Mouse (Mus musculus) kidney, postnatal 10 days (tissue): ENCODE measurements around the gene Tspan2.

Source experiments
- DNase-seq: peaks from one replicate; pipeline ENCODE4 v3.0.0; 2021; ENCODE audit warnings: mixed read lengths

The Tspan2 gene

DNA sequence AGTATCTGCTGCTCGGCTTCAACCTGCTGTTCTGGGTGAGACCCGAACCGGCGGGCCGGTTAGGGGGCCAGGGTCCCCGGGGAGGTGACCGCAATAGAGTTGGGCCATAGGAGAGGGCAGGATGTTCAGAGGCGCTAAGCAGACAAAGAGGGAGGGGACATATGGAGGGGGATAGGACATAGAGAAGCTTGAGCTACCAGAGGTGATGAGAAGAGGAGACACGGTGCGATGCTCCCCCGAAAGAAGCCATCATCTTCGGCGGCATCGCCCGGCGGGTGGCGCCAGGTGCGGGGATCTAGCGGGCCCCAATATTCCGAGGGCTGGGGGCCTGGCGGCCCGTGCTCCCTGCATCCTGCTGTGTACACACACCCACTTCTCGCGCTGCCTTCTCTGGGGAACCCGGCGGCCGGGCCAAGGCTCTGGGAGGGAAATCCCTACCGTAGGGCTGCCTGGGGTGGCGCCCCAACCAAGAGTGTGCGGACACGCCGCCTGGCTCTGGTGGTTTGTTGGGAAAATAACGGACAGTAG lies 766 bp downstream of the Tspan2 start:
- DNase-seq: peak; percentile 56

DNA sequence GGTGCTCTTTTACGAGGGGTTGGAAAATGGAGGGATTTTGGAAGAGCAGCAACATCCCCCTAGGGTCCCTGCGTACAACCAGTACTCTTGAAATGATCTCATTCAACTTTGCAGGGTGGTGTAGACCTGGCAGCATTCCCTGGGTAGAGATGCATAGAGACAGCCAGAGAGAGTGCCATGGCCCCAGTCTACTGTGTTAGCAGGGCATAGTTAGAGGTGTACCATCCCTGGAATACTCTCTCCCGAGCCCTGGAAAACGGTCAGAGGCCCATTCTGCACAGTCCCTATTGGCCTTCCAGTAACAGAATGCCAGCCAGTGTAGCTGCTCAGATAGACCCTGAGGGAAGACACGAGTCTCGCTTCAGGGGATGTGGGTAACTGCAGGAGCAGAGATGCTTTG lies 1.3 kb downstream of the Tspan2 start:
- DNase-seq: no peak

DNA sequence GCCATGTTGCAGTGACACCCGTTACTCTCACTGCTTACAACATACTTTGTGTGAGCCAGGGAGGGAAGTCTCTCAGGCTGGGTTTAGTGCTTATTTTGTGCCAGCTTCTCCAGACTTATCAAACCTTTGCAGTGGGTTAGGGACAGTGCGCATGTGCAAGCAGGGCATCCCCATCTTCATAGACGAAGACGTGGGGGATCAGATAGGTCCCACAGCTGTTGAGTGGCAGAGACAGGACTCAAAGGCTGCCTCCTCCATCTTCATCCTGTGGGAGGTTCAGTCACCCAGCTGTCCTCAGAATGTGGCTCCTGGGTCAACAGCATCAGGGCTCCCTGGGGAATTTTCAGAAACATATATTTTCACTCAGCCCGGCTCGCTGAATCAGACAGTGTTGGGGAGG lies 2.1 kb downstream of the Tspan2 start:
- no peak for DNase-seq

DNA sequence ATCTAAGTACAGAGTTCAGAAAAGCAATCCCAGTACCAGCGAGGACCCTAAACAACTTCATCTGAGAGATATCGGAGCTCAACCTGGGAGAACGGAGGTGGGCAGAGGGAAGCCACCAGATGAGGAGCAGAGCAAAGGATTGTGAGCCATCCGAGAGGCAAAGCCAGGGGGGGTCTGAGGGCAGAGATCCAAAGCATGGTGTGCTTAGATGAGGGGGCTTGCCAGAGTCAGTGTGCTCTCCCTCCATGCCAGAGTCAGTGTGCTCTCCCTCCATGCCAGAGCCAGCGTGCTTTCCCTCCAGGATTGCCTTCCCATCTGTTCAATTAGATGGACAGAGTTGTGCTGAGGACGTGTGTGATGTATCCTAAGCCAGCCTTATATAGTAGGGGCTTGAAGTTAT lies 2.8 kb downstream of the Tspan2 start:
- no peak for DNase-seq

DNA sequence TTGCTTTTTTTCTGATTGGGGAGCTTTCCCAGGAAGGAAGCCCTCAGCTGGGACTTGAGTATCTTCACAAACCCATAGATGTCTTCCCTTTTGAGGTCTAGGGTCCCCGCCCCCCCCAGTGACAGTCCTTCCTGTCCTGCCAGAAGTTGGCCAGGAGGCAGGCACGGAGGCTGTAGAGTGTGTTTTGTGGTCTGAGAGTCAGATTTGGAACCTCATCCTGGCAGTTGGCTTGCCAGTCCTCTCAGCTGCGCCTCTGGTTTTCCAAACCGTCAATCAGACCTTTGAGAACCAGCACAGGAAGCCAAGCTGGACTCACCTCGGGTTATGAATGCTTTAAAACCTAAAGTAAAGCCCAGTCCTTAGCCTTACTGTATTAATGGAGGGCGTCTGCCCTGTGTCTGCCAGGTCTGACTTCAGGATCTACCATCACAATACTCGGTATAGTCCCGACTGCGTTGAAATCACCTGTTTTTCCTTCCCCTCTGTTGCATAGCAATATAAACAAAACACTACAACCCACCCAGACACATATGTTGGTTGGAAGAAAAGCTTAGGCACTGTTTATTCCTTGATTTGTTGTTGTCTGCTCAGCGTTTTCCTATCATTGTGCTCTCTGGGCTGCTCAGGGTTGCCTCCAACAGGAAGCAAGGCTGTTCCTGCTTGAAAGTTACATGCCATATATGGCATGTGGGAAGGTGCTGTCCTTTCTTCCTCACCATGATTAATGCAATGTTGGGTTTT lies 4.0 kb downstream of the Tspan2 start:
- peak; percentile 47 for DNase-seq

DNA sequence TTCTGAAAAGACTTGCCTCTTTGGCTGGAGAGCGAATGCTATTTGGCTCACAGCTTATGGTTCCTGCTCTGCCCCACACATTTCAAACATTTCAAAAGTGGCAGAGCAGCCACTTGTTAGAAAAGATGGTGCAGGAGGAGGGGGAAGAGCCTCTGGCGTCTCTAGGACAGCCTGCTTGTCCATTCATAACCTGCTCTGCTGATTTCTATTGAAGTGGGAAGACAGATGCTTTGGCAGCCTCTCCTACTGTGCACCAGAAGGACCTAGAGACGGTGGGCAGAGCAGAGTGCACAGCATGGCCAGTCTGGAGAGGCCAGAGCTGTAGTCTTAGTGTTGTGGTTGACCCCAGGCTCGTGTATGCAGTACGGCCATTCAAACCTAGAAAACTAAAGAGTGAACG lies 4.6 kb downstream of the Tspan2 start:
- no peak for DNase-seq

DNA sequence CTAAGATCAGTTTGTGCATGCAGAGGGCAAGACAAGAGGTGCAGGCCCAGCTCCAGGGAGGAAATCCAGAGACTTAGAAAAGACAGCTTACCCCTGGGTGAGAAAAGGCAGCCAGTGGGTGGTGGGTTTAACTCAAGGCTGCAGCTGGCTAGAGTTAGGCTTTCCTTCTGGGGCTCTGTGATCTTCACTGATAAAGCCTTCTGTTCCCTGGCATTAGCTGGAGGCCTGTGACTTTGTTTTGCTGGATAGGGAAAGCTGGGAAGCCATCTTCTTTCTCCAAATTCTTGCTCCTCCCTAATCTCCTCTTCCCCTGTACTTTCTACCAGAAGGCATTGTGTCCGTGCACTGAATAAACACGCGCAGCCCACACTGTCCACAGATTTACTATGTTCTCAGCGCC lies 8.4 kb downstream of the Tspan2 start:
- no peak for DNase-seq

DNA sequence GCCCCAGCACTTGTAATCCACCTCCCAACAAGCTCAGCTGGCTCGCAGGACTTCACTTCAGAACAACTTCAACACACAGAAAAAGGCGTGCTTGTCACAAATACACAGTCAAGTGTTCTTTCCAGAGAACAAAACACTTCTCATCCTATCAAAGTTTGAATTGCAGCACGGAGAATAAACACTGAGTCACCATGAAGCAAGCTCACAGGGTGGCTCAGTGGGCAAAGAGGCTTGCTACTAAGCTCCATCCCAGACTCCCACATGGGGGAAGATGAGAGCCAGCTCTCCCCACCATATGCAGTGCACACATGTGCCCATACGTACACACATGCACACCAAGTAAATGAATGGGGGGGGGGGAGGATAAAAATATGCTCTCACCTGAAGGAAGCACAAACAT lies 8.9 kb downstream of the Tspan2 start:
- DNase-seq: no peak

DNA sequence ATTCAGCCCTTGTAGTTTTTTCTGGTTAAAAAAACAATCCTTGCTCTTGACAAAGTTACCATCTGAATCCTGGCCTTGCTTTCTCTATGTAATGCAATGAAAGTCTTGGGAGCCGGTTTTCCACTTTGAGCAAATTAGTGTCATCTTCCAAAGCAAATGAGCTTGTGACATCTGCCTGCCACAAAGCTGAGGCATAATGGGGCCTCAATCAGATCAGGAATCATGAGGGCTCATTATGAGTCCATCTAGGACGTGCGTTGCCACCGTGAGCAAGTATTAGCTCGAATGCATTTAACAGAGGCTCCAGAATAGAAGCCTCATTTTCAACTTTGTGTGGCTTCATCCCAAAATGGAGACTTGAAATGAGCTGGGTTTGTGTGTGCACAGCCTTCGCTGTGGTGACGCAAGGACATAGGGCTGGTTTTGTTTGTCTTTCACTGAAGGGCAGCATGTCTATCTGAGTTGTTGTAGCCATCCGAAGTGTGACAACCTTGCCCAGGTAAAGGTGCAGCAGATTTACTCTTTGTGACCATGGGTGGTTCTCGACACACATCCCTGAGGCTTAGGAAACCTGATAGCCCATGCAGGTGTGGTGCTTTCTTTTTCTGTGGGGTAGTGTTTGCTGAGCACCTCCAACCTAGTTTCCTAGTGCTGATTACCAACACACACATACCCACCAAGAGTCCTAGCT lies 9.6 kb downstream of the Tspan2 start:
- no peak for DNase-seq

DNA sequence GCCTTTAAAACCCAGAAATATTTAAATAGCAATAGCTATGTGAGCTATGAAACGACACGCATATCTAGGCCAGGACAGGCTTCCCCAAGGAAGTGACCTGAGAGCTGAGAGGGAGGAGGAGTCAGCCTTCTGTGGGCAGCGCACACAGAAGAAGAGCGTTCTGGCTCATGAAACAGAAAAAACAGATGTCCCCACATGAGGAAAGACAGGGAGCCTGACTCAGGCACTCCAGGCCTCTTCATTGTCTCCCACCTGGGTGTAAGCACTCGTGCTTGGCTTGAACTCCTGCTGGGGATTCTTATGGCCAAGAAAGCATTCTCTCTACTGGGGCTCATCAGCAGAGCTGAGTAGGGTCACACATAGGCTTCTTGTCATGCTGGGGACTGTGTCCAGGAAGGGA lies 10.3 kb downstream of the Tspan2 start:
- no peak for DNase-seq

DNA sequence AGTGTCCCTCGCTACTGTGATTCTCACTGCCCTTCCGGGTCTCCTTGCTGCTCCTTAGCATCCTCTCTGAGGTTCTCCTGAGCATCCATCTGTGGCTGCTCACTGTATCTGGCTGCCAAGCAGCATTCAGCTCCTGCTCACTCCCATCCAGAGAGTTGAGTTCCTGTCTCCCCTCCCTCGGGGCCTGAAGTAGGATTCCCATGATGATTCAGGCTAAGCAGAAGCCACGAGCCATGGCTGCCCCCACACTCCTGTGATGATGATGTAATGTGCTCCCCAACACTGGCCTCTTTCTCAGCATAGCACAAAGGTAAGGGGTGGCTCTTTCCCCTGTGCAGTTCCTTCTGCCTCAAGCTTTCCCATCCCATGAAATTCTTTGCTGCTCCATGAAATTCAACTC lies 11.8 kb downstream of the Tspan2 start:
- no peak for DNase-seq

DNA sequence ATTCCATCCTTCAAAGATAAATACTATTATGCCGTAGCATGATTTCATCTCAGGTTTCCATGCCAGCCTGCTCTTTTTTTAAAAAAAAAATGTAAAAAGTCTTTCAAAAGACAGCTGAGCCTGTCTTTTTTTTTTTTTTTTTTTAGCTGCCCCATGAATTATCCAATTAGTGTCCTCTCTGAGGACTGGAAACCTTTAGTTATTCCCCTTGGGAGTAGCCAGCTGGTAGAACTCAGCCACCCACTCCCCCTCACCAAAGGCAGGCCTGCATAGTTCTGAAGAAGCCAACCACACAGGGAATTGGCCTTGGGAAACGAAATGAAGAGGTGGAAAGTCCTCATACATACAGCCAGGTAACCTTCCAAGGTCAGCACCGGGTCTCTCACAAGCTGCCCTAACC lies 13.7 kb downstream of the Tspan2 start:
- no peak for DNase-seq

DNA sequence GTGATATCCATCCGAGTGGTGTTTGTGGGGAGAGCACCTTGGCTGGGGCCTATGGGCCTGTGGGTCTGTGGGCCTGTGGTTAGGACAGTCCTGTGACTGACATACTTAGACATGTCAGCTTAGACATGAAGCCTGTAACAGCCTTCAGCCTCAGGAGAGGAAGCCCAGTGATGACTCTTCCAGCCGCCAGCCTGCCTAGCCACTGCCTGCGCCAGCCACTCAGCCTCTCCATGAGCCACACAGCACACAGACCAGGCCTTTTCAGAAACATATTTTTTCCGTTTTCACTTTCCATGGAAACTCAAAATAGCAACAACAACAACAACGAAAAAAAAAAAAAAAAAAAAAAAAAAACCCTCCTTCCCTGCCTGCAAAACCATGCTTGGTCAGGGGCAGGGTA lies 14.4 kb downstream of the Tspan2 start:
- no peak for DNase-seq

DNA sequence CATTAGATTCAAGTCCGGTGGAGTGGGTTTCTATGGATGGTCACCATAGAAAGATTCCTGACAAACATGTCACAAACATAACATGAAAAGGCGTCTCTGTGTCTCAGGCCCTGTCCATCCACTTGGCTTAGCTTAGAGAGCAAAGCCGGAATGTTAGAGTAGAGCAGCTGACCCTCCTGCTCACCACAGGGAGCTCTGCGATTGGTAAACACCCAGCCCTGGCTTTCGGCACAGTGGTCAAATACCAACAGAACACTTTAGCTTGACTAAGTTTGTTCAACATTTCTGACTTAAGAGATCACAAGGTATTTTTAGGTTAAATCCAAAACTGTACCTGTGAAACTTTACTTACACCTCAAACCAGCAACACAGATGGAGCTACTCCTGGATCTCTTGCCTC lies 16.8 kb downstream of the Tspan2 start:
- no peak for DNase-seq

DNA sequence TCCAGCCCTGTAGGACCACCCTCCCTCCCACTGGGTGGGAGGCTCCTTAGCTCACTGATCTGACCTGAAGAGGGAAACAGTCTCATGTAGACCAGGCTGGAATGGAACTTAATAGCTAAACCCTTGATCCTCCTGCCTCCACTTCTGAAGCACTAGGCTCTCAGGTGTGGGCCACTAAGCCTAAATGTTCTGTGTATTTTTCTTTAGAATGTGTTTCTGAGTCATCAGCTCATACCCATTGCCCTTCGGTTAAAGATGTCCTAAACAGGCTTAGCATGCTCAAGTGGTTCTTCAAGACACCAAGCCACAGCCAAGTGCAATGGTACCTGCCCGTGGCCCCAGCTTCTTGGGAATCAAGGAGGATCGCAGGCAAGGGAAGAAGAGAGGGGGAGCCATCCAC lies 17.2 kb downstream of the Tspan2 start:
- DNase-seq: no peak

DNA sequence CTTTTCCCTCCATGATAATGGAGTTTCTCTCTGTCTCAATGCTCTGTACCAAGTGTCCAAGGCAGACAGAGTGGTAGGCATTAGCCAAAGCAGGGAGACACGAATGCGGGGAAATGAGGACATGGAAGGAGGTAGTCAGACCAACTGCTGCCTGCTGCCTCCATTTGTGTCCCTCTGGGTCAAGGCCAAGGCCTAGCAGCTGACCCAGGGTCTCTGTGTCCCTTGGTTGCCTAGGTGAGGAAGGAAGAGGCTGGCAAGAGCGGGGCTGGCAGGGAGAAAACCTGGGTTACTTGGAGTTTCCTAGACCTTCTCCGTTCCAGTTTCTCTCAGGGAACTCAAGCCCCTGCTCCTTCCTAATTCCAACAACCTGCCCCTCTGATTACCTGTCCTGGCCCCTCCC lies 17.7 kb downstream of the Tspan2 start:
- DNase-seq: no peak

DNA sequence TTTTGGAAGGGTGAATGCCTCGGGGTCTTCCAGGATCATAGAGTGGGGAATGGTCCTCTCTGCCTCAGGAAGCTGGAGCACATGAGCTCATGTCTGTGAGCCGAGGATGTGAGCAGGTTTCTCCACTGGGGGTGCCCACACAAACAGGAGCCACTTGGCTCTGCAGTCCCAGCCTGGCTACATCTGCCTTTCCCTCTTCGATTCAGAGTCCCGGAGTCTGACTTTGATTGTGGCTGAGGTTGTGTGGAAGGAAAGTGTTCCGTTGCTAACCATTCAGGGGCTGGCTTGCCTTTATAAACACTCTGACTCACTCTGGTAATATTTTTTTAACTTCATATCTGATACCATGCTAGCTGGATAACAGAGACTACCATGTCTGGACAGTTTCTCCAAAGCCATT lies 18.1 kb downstream of the Tspan2 start:
- no peak for DNase-seq

DNA sequence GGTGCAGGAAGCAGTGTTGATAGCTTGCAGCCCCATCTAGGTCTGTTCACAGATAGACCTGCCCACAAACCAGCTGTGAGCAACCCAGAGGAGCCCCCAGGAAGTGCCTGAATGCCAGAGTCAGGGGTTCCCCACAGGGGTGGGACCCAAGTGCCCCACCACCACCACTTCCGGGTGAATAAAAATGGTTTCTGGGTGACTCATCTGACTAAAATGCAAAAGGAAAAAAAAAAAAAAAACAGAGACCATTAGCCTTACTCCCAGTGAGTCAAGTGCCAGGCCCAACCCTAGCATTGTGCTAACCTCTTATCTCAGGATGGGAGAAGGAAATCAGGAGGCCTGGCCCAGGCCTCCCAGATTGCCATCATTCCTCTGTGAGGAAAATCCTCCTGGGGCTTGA lies 21.5 kb downstream of the Tspan2 start:
- DNase-seq: no peak

DNA sequence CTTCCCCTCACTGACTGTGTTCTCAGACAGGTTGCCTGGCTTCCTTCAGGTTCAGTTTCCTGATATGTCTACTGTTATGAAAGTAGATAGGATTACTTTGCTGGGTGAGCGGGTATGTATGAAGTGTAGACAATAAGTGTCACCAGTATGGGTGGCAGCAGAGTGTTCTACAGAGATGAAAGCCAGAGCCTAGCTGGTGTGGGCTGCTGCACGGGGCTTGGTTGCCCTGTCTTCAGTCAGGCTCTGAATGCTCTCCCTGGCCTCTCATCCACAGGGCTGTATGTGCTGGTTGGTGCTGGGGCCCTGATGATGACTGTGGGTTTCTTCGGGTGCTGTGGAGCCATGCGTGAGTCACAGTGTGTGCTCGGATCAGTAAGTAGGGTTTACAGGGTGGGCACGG lies 22.7 kb downstream of the Tspan2 start:
- DNase-seq: no peak

DNA sequence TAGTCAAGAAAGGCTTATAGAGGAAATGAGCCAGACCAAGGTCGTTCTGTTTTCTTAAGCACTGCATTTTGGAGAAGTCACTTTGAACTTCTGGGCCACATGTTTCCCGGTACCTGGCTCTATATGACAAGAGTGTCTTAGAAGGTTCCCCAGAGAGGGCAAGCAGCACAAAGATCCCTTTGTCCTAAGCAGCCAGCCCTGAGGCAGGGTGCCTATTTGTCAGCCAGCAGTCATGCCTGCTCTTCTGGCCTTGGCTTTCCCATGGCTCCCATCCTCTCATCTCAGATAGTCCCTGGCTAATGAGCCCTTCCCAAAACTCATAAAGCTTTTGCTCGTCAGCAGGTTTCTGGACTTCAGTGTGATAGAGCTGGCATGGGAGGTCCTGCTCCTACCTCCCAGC lies 25.9 kb downstream of the Tspan2 start:
- DNase-seq: no peak

DNA sequence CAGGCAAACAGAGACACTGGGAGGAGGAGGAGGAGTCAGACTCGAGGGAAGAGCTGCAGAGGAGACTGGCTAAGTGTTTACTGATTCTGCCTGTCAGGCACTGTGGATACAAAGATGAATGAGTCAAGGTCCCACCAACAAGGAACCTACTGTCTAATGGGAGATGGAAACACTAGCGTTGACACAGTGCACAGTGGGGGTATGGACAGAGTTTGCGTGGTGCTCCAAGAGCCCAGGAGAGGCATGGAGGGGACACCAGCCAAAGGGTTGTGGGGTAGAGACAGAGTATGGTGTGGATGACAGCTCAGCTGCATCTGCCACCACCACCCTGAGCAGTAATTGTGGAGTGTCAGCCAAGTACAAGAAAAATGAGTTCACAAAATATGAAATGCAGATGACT lies 28.1 kb downstream of the Tspan2 start:
- DNase-seq: no peak

DNA sequence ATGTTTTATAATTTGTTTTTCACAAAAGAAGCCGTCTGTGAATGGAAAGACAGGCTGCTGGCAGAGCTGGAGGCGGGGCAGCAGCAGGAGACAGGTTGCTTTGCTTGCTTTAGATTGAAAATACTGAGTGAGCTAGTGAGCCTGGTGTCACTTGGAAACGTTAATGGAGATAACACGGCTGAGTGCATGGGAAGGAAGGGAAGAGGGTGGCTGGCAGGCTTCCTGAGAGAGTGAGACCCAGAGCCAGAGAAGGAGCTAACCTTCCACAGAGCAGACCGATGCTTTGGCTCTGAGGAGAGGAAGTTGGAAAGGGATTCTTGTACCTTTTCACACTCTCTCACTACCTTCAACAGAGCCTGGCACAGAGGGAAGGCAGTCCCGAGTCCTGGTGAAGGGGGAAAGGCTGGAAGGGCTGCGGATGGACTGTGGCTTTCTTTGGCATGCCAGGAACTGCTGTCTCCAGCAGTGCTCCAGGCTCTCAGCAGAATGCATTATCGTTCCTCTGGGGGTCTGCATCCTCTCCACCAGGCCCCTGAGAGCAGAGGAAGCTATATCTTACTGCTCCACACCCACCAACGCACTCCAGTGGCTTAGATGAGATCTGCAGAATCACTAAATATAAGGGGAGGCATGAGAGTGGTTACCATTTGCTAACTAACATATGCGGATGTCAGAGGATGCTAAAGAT lies 29.5 kb downstream of the Tspan2 start:
- DNase-seq: peak; percentile 25

DNA sequence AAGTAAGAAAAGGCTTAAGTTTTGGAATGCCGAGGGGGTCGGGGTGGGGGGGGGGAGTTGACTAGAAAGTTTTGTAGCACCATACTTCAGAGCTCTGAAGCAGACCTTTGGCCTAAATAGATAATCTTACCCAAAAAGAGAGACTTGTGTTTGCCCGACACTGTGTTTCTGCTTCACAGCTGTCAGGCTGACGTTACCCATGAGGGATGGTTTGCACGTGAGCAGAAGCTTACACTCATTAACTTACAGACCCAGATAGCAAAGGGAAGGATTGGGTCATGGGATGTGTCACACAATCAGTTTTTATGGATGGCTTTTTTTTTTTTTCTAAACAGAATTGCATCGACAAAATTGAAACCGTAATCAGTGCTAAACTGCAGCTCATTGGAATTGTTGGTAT lies 30.5 kb downstream of the Tspan2 start:
- DNase-seq: no peak

DNA sequence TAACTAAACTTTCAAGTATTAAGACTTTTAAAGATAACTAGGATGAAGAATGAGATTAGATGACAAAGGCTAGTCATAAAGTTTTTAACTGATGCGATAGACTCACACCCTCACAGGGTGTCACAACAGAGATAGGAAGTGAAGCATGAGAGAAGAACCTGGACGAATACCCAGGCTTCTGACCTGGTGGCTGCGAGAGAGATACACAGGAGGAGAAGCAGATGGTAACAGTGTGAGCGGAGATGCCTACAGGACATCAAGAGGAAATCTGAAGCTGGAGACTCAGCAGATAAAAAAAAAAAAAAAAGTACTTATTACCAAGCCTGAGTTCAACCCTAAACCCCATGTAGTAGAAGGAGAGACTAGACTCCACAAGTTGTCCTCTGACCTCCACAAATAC lies 38.7 kb downstream of the Tspan2 start:
- no peak for DNase-seq
